ENCODE assay signal across 18 mouse cellular contexts in genomic region chr10:62541499-62541898, GRCm38 (mm10). TPM values are rescaled to one million over a fixed set of nuclear protein-coding genes. Genes with fewer than 3 reads are reported as not detected.
A peak's percentile ranks its signal among the peaks of the same experiment; 100 is the strongest.
DNase-seq lines count a peak whose midpoint lies in the region; ATAC-seq lines count a peak whose summit lies in the region.
"Had no signal": no experiment of that assay in that cellular context is flagged by ENCODE, and none has a peak within 500 bp of the region (broad histone marks: within the 10 kb centered on the region; RNA-seq: fewer than 3 reads in every experiment).

No protein-coding gene starts in this region.

- H3K27me3 ChIP-seq in forebrain, embryonic 11.5 days (ENCODE audit: control insufficient read depth, insufficient read depth, low read length): no peaks in the 10 kb centered on the region
- H3K27me3 ChIP-seq: forebrain, embryonic 15.5 days; limb, embryonic 13.5 days; midbrain, embryonic 15.5 days; neural tube, embryonic 12.5 days; stomach, embryonic 15.5 days had no signal

- H3K4me2 ChIP-seq in forebrain, embryonic 11.5 days (ENCODE audit: low read depth, low read length, severe bottlenecking): no peak overlapping the region
- H3K4me2 ChIP-seq: forebrain, embryonic 15.5 days; limb, embryonic 13.5 days; midbrain, embryonic 15.5 days; neural tube, embryonic 12.5 days; stomach, embryonic 15.5 days had no signal

- H3K36me3 ChIP-seq in forebrain, embryonic 11.5 days (ENCODE audit: control insufficient read depth, insufficient read depth, low read length): no peaks in the 10 kb centered on the region
- H3K36me3 ChIP-seq: forebrain, embryonic 15.5 days; limb, embryonic 13.5 days; midbrain, embryonic 15.5 days; neural tube, embryonic 12.5 days; stomach, embryonic 15.5 days had no signal

- WGBS in forebrain, embryonic 11.5 days: 91% methylated on average over 12 of the region's 12 CpGs

- no peak overlapping the region for H3K4me3 ChIP-seq in forebrain, embryonic 11.5 days (ENCODE audit: low read depth, low read length)
- H3K4me3 ChIP-seq: forebrain, embryonic 15.5 days; limb, embryonic 13.5 days; midbrain, embryonic 15.5 days; neural tube, embryonic 12.5 days; stomach, embryonic 15.5 days had no signal

- peak; percentile 57 for ATAC-seq in common myeloid progenitor, adult 5-6 weeks (replicated peaks; ENCODE audit: low read depth, poor library complexity, severe bottlenecking)
- peak; percentile 37 for ATAC-seq in megakaryocyte progenitor cell, adult 5-6 weeks (replicated peaks; ENCODE audit: poor library complexity)
- no peak for ATAC-seq in forebrain, embryonic 11.5 days (replicated peaks; ENCODE audit: low FRiP score)
- ATAC-seq: forebrain, embryonic 15.5 days; hindbrain, embryonic 16.5 days; midbrain, embryonic 15.5 days had no signal

- no peak overlapping the region for H3K27ac ChIP-seq in forebrain, embryonic 11.5 days (ENCODE audit: low read depth, low read length)
- H3K27ac ChIP-seq: forebrain, embryonic 15.5 days; limb, embryonic 13.5 days; midbrain, embryonic 15.5 days; neural tube, embryonic 12.5 days; stomach, embryonic 15.5 days had no signal

- DNase-seq in lung, postnatal 25 days (ENCODE audit: low spot score): peak; percentile 60
- DNase-seq in lung, postnatal 14 days: no peak
- no peak for DNase-seq in forebrain, embryonic 11.5 days (ENCODE audit: low spot score)
- no peak for DNase-seq in thymus, postnatal 4 days
- DNase-seq in urinary bladder, postnatal 4 days (ENCODE audit: low spot score in 2 of 2): no peak
- DNase-seq: adrenal gland, adult 2 months; cerebellum, adult 9-10 months; embryo, embryonic 11 days; heart, postnatal 14 days; kidney, adult 9 months had no signal

- no peaks in the 10 kb centered on the region for H3K4me1 ChIP-seq in forebrain, embryonic 11.5 days (replicated peaks; ENCODE audit: control insufficient read depth, insufficient read depth, low read length)
- H3K4me1 ChIP-seq: forebrain, embryonic 15.5 days; limb, embryonic 13.5 days; midbrain, embryonic 15.5 days; neural tube, embryonic 12.5 days; stomach, embryonic 15.5 days had no signal

- H3K9ac ChIP-seq in forebrain, embryonic 11.5 days (ENCODE audit: low read length): no peak overlapping the region
- H3K9ac ChIP-seq: forebrain, embryonic 15.5 days; limb, embryonic 13.5 days; midbrain, embryonic 15.5 days; neural tube, embryonic 12.5 days; stomach, embryonic 15.5 days had no signal

- no peaks in the 10 kb centered on the region for H3K9me3 ChIP-seq in forebrain, embryonic 11.5 days (ENCODE audit: control insufficient read depth, low read length)
- H3K9me3 ChIP-seq: forebrain, embryonic 15.5 days; limb, embryonic 13.5 days; midbrain, embryonic 15.5 days; neural tube, embryonic 12.5 days; stomach, embryonic 15.5 days had no signal

RNA-seq across cellular contexts. Expression of gene Srgn, which starts 14.2 kb away (rescaled TPM):
- 1,072 and 1,492 TPM in 2 replicates for total RNA-seq in common myeloid progenitor, adult 5-6 weeks (2017)
- total RNA-seq in megakaryocyte progenitor cell, adult 5-6 weeks (2015): 4,537 and 5,213 TPM in 2 replicates
- total RNA-seq in megakaryocyte progenitor cell, adult 5-6 weeks (2017): 2,549 and 3,020 TPM in 2 replicates
- polyA plus RNA-seq in forebrain, embryonic 11.5 days (2014; fragmentation: Nextera tagmentation; extraction: Ambion mirVana): 3.3 and 5.4 TPM in 2 replicates

RNA-seq across cellular contexts. Expression of gene Kif1bp, which starts 36.8 kb away (rescaled TPM):
- 13.7 and 19.9 TPM in 2 replicates for total RNA-seq in common myeloid progenitor, adult 5-6 weeks (2017)
- total RNA-seq in megakaryocyte progenitor cell, adult 5-6 weeks (2015): 18.7 and 26.5 TPM in 2 replicates
- 14.8 and 19.4 TPM in 2 replicates for total RNA-seq in megakaryocyte progenitor cell, adult 5-6 weeks (2017)
- 50.5 and 57.9 TPM in 2 replicates for polyA plus RNA-seq in forebrain, embryonic 11.5 days (2014; fragmentation: Nextera tagmentation; extraction: Ambion mirVana)

RNA-seq across cellular contexts. Expression of gene Vps26a, which starts 54.9 kb away (rescaled TPM):
- total RNA-seq in common myeloid progenitor, adult 5-6 weeks (2017): 76.1 and 81.7 TPM in 2 replicates
- 64.3 and 75.4 TPM in 2 replicates for total RNA-seq in megakaryocyte progenitor cell, adult 5-6 weeks (2015)
- 78.1 and 84.2 TPM in 2 replicates for total RNA-seq in megakaryocyte progenitor cell, adult 5-6 weeks (2017)
- polyA plus RNA-seq in forebrain, embryonic 11.5 days (2014; fragmentation: Nextera tagmentation; extraction: Ambion mirVana): 94.8 and 110 TPM in 2 replicates
